Mouse (Mus musculus) granulocyte monocyte progenitor cell, adult 5-6 weeks (primary cell): ENCODE data around the gene Kansl1l. TPM values are rescaled to one million over a fixed set of nuclear protein-coding genes. Genes with fewer than 3 reads are reported as not detected.

Experiments
- ATAC-seq: replicated peaks from 2 replicates; pipeline ENCODE4 v1.8.0; 2016; ENCODE audit warnings: mild to moderate bottlenecking, moderate TSS enrichment, inconsistent platforms; ENCODE audit not compliant: poor library complexity, severe bottlenecking
- total RNA-seq, 2 experiments: library from RNA; stranded (forward) in 1 of 2; stranded (reverse) in 1 of 2; fragments of 200-712, 200-1000 nt in 1 of 2; fragments of >200 nt in 1 of 2; fragmentation: Nextera tagmentation in 1 of 2; gene quantifications; 2 replicates each; pipeline ENCODE4 v1.2.3; 2014 to 2017

Gene Kansl1l
- total RNA-seq, 2 experiments from 2014 or later, result 22.5 to 29.3 TPM

DNA sequence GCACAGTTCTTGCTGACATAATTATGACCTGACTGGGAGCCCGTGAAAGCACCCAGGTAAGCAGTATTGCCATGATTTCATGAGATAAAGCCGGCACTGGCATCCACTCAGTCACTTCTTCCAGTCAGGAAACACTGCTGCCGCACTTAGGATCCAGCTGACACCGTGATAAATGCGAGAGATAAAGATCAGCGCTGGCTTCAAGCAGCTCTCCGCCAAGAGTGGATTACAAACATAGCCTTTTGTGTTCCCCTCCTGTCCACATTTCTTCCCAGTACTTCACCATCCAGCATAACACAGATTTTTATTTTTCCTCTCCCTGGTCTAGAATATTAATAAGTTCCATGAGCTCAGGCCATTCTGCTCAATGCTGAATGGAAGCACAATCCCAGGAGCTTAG lies 2.9 kb upstream of the Kansl1l start:
- no peak for ATAC-seq

GRCm38 (mm10) chr1:66817865-66818315 lies 528 bp upstream of the Kansl1l start:
- ATAC-seq, result no peak

DNA sequence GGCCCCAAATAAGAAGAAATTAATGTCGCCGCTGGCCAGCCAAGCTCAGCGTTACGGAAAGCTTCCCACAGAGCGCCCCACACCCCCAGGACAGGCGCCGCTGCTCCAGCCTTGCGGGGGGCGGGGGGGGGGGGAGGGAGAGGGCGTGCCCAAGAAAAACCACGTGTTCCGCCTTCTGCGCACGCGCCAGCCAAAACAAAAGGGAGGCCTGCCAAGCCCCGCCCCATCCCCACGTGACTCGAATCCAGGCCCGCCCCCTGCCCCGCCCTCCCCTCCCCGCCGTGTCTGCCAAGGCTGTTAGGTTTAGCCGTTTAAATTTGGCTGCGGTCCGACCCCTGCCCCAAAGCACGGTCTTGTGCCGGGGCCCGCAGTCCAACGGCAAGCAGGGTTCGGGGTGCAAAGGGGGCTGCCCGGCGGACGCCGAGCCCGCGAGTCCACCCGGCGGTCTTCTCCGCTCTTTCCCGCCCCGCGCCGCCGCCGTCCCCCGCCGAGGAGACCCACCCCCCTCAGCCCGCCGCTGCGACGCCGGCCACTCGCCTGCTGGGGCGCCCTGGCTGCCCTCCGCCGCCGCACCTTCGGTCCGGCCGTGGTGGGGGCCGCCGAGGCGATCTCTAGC lies 417 bp downstream of the Kansl1l start:
- peak; percentile 33 for ATAC-seq

GRCm38 (mm10) chr1:66815941-66816777 lies 1.2 kb downstream of the Kansl1l start:
- ATAC-seq, result peak; percentile 64

- no peak for ATAC-seq
Measured at GRCm38 (mm10) chr1:66814756-66815155, 2.6 kb downstream of the Kansl1l start.

- no peak for ATAC-seq
Measured at GRCm38 (mm10) chr1:66813191-66813590, 4.2 kb downstream of the Kansl1l start.

DNA sequence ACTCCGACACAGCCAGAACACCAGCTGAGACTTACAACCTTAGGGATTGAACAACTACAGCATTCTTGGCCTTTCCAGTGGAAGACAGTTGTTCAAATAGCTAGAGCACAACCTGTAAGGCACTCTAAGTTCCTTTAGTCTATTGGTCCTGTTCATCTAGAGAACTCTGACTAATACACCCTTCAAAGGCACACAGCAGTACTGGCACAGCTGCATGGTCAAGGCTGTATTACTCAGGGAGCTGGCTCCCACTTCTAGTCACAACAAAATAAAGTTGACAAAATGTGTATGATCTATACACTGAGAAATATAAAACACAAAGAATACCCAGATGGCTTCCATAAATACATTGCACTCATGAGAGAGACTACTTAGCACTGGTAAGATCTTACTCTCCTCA lies 10.5 kb downstream of the Kansl1l start:
- ATAC-seq, result no peak

DNA sequence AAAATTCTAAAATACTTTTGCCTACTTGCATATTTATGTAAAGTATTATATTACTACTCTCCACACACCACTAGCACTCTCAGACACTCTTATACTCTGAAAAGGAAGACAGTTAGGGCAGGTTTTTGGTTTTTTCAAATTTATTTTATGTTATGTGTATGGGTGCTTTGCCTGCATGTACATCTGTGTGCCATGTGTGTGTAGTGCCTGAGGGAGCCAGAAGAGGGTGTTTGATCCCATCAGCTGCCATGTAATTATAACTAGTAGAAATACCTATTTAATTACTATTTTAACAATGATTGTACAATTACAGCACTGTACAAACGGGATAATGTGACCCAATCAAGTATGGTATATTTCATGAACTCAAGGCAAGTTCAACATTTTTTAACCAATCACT lies 12.0 kb downstream of the Kansl1l start:
- ATAC-seq, result peak; percentile 46; the same call in 1 of the 2 replicates

- ATAC-seq, result no peak
Measured at GRCm38 (mm10) chr1:66804710-66805109, 12.7 kb downstream of the Kansl1l start.

GRCm38 (mm10) chr1:66797962-66798361 lies 19.4 kb downstream of the Kansl1l start:
- no peak for ATAC-seq

GRCm38 (mm10) chr1:66792838-66793466 lies 24.4 kb downstream of the Kansl1l start:
- no peak for ATAC-seq

DNA sequence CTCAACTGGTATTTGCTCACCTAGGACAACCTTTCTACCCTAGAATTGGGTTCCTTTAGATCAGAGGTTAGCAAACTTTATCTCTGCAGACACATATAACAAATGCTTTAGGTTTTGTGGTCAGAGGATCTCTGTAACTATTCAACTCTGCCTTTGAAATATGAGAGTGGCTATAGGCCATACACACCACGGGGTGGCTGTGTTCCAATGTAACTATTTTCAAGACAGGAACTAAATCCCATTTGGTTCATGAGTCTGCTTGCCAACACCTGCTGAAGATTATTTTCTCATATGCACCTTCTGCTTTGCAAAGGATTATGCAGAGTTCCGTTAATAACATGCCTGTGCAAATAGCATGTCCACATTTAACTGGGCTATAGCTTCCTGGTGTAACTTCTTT lies 35.1 kb downstream of the Kansl1l start:
- no peak for ATAC-seq

DNA sequence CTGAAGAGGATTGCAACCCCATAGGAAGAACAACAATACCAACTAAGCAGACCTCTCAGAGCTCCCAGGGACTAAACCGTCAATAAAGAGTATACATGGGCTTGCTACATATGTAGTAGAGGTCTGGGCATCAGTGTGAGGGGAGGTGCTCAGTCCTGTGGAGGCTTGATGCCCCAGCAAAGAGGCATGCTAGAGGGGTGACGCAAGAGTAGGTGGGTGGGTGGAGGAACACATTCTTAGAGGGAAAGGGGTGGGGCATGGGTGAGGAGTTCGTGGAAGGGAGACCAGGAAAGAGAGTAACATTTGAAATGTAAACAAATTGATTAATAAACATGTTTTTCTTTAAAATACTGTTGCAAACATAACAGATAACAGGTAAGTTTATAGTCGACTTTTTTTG lies 36.3 kb downstream of the Kansl1l start:
- peak; percentile 88 for ATAC-seq

GRCm38 (mm10) chr1:66778798-66779197 lies 38.6 kb downstream of the Kansl1l start:
- ATAC-seq, result peak; percentile 85

DNA sequence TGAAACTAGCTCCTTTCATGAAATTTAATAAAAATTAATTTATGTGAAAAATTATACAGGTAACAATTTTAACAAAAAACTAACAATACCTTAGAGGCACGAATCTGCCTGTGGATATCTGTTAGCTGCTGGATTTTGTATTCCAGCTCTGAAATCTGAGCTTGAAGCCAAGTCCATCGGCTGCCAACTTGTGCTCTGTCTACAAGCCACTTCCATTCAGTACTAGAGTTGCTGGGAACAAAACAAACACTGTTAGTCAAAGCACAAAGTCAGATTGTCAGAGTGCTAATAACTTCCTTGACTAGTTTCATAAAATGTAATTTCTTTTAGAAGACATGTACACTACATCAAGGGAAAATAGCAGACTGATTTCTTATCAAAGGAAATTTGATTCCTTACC lies 39.5 kb downstream of the Kansl1l start:
- ATAC-seq, result no peak

DNA sequence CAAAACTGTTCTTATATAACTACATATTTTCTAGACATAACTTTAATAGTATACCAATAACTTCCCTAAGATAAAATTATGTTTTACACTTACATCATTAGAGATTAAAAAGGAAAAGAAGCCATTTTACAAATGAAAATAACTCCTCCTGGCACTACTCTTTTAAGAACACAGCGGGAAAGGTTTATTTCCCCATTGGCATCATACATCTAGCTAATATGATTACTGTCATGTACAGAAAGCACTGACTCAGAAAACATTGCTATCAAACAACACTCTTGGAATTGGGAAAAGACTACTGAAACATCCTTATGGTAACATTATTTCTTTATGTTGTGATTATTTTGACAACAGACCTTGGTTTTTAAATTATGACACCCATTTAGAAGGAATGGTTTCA lies 48.6 kb downstream of the Kansl1l start:
- no peak for ATAC-seq

DNA sequence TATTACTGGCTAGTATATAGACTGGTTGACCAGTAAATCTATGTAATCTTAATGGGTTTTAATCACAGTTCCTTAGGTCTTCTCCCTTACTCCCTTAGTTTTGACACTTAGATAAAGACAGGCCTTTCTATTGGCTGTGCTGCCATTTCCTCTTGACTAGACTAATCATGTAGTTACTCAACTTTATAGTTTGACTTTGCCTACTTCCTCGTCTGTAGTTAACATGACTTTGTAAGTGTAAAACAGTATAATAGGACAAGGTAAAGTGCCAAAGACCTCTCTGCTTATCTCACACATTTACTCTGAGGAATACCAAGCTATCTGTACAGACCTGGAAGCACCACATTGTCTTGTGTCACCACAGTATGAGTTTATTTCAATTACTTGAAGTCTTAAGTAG lies 86.8 kb downstream of the Kansl1l start:
- ATAC-seq, result peak; percentile 44

GRCm38 (mm10) chr1:66712859-66713258 lies 104.5 kb downstream of the Kansl1l start:
- ATAC-seq, result peak; percentile 96

DNA sequence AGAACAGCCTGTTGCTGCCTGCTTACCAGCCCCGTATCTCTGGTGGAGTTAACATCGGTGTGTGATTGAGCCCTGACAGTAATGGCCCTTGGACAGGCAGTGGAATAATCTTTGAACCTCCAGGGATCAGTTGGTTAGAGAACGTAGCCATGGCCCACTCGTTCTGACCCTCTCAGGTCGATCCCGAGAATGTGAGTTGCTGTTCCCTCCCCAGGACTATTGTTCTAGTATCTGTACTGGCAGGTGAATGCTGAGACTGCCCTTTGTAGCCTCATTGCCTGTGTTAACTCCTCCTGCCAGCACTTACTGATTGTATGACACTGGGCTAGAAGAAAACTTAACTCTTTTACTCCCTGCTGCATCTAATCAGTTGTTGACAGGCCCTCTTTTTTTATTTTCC lies 112.8 kb downstream of the Kansl1l start:
- no peak for ATAC-seq

GRCm38 (mm10) chr1:66702623-66703345 lies 114.6 kb downstream of the Kansl1l start:
- 0 out of 2 replicates have a peak, but pooled peaks have one; percentile 15 for ATAC-seq

DNA sequence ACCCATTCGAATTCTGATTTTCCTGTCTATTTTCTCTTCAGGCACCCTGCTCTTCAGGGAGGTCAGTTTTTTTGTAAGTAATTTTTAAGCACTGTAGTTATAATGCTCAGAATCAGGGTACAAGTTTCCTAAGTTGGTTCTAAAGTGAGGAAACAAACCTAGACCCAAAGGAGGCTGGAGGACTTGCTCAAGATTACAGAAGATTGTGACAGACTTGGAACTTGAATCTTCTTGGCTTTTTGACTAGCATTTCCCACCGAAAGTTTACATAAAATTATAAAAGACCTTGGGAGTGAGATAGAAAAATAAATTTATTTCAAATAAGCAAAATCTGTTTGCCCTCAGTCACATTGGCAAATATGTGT lies 115.8 kb downstream of the Kansl1l start:
- peak; percentile 42 for ATAC-seq
